Comparison of ENCODE assay signal across 8 mouse cellular contexts in genomic region chr7:113241901-113242661, GRCm38 (mm10). TPM values are rescaled to one million over a fixed set of nuclear protein-coding genes. Genes with fewer than 3 reads are reported as not detected.
A peak's percentile ranks its signal among the peaks of the same experiment; 100 is the strongest.
DNase-seq lines count a peak whose midpoint lies in the region; ATAC-seq lines count a peak whose summit lies in the region.
"Had no signal": no experiment of that assay in that cellular context is flagged by ENCODE, and none has a peak within 500 bp of the region (broad histone marks: within the 10 kb centered on the region; RNA-seq: fewer than 3 reads in every experiment).

No protein-coding gene starts in this region.

- no peak overlapping the region for H3K9ac ChIP-seq in neural tube, embryonic 13.5 days
- H3K9ac ChIP-seq in midbrain, embryonic 13.5 days (replicated peaks): no peak overlapping the region

- DNase-seq in neural tube, embryonic 10.5 days (ENCODE audit: extremely low spot score, low spot score): no peak
- peak; percentile 79 for DNase-seq in brain, adult 2 months (ENCODE audit: low read depth, low spot score)
- peak; percentile 40 for DNase-seq in heart, adult 8-10 months (ENCODE audit: low spot score)
- DNase-seq in kidney, postnatal 14 days: peak; percentile 62
- DNase-seq in ovary, postnatal 10 days (ENCODE audit: low spot score): no peak

- 0 out of 2 replicates have a peak overlapping the region, but pooled peaks have one; percentile 23 for H3K27ac ChIP-seq in neural tube, embryonic 13.5 days (replicated peaks)
- H3K27ac ChIP-seq in midbrain, embryonic 13.5 days: no peak overlapping the region
- H3K27ac ChIP-seq: macrophage had no signal

- H3K36me3 ChIP-seq in neural tube, embryonic 13.5 days: no peaks in the 10 kb centered on the region
- H3K36me3 ChIP-seq in midbrain, embryonic 13.5 days: no peaks in the 10 kb centered on the region

- no peaks in the 10 kb centered on the region for H3K9me3 ChIP-seq in neural tube, embryonic 13.5 days
- H3K9me3 ChIP-seq in midbrain, embryonic 13.5 days: no peaks in the 10 kb centered on the region

- no peak overlapping the region for H3K4me3 ChIP-seq in neural tube, embryonic 13.5 days
- H3K4me3 ChIP-seq in midbrain, embryonic 13.5 days (replicated peaks): no peak overlapping the region

- no peaks in the 10 kb centered on the region for H3K27me3 ChIP-seq in neural tube, embryonic 13.5 days
- H3K27me3 ChIP-seq in midbrain, embryonic 13.5 days: no peaks in the 10 kb centered on the region

- 69% methylated on average over 12 of the region's 12 CpGs for WGBS in neural tube, embryonic 13.5 days
- 88% methylated on average over 12 of the region's 12 CpGs for WGBS in midbrain, embryonic 13.5 days

- ATAC-seq in neural tube, embryonic 13.5 days (ENCODE audit: low read depth): no peak; the same call in 1 of the 2 replicates
- no peak for ATAC-seq in midbrain, embryonic 13.5 days

- peaks cover 39% of the 10 kb centered on the region for H3K4me1 ChIP-seq in neural tube, embryonic 13.5 days (replicated peaks)
- peaks cover 9% of the 10 kb centered on the region for H3K4me1 ChIP-seq in midbrain, embryonic 13.5 days (replicated peaks)

- H3K4me2 ChIP-seq in neural tube, embryonic 13.5 days: no peak overlapping the region
- H3K4me2 ChIP-seq in midbrain, embryonic 13.5 days (replicated peaks): no peak overlapping the region

RNA-seq across cellular contexts. Expression of gene Arntl, which starts 34.8 kb away (rescaled TPM):
- 9.8 and 10.1 TPM in 2 replicates for polyA plus RNA-seq in neural tube, embryonic 13.5 days (2015; fragmentation: Nextera tagmentation; extraction: Ambion mirVana)
- 1 to 10 TPM; 2.6 to 8.9 (median 3.5) TPM for total RNA-seq in heart, adult 8-10 months (2022)
- polyA plus RNA-seq in midbrain, embryonic 13.5 days (2015; fragmentation: Nextera tagmentation; extraction: Ambion mirVana): 9.4 and 12.0 TPM in 2 replicates

Comparison
In these comparisons a context has a peak if more than half of its experiments do, and no peak if none do; other contexts are left out.
1. DNase-seq: peak in brain, adult 2 months (single experiment), heart, adult 8-10 months (single experiment) and kidney, postnatal 14 days (single experiment); none in neural tube, embryonic 10.5 days (single experiment) and ovary, postnatal 10 days (single experiment).